Mouse (Mus musculus) G1E (cell line): ENCODE results near the gene Fads6.

Experiments
- CTCF ChIP-seq: IDR thresholded peaks from 2 replicates; pipeline ENCODE4 v1.5.1; 2012; ENCODE audit warnings: low read depth, low read length, inconsistent platforms, mixed read lengths
- POLR2AphosphoS5 ChIP-seq: IDR thresholded peaks from 2 replicates; pipeline ENCODE4 v1.6.1; 2012; ENCODE audit warnings: low read depth, low read length, inconsistent platforms; ENCODE audit not compliant: insufficient replicate concordance

DNA sequence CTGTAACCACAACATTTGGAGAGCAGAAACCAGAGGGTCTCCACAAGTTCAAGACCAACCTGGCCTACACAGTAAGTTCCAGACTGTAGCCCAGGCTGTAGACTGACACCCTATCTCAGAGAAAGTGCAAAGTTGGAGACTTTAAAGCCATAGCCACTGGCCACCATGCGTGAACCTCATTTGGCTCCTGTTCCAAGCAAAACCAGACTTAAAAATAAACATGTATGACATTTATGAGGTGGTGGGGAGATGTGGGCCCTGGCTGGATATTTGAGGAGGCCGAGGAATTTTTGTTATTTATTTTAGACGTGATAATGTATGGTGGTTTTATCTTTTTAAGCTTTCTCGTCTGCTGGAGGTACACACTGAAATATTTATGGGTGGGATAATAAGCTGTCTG is 38.3 kb downstream of the Fads6 start:
- TF ChIP-seq POLR2AphosphoS5, result no peak
- TF ChIP-seq CTCF, result no peak
